Mouse (Mus musculus) midbrain, embryonic 13.5 days (tissue): ENCODE data around the gene Ncoa1. TPM values are rescaled to one million over a fixed set of nuclear protein-coding genes. Genes with fewer than 3 reads are reported as not detected.
"Not testable (repeated sequence)": the region's sequence is repeated elsewhere in the genome, so short reads cannot be mapped to it uniquely, and the experiment has no call there.

Source experiments
- ATAC-seq: fragments of 200-750 bp; cut with Nextera tagmentation; 2 replicates; pipeline ENCODE4 v1.8.0; 2017; ENCODE audit warnings: mild to moderate bottlenecking, moderate TSS enrichment, moderate library complexity
- H3K27ac ChIP-seq: fragments of 300-500 bp; sonication (generic); 2 replicates; pipeline ENCODE4 v1.5.1; 2015; ENCODE audit warnings: inconsistent platforms, mild to moderate bottlenecking, moderate library complexity
- H3K27me3 ChIP-seq: fragments of 300-500 bp; sonication (generic); 2 replicates; pipeline ENCODE4 v1.6.1; 2015; ENCODE audit warnings: mild to moderate bottlenecking, inconsistent platforms
- H3K36me3 ChIP-seq: fragments of 300-500 bp; sonication (generic); 2 replicates; pipeline ENCODE4 v1.6.1; 2015; ENCODE audit warnings: mild to moderate bottlenecking, inconsistent platforms
- H3K4me1 ChIP-seq: fragments of 300-500 bp; sonication (generic); replicated peaks from 2 replicates; pipeline ENCODE4 v1.6.1; 2015; ENCODE audit warnings: inconsistent platforms
- H3K4me2 ChIP-seq: fragments of 300-500 bp; sonication (generic); replicated peaks from 2 replicates; pipeline ENCODE4 v1.6.1; 2015; ENCODE audit warnings: moderate library complexity, mild to moderate bottlenecking, inconsistent platforms
- H3K4me3 ChIP-seq: fragments of 300-500 bp; sonication (generic); replicated peaks from 2 replicates; pipeline ENCODE4 v1.5.1; 2015; ENCODE audit warnings: mild to moderate bottlenecking, inconsistent platforms
- H3K9ac ChIP-seq: fragments of 300-500 bp; sonication (generic); replicated peaks from 2 replicates; pipeline ENCODE4 v1.6.1; 2015; ENCODE audit warnings: mild to moderate bottlenecking, inconsistent platforms
- H3K9me3 ChIP-seq: fragments of 300-500 bp; sonication (generic); 2 replicates; pipeline ENCODE4 v1.6.1; 2016; ENCODE audit warnings: mild to moderate bottlenecking, inconsistent platforms
- WGBS: fragments of 180-500 bp; shearing (Covaris S2); methylation state at CpG from one replicate; pipeline ENCODE4 v1.1.7; 2015; 5-methylcytosine and 5-hydroxymethylcytosine counted together
- polyA plus RNA-seq: library from polyadenylated mRNA; unstranded; fragments of >200 nt; fragmentation: Nextera tagmentation; extraction: Ambion mirVana; gene quantifications from 2 replicates; pipeline ENCODE4 v1.2.1, GENCODE M21; 2015

Gene Ncoa1
- polyA plus RNA-seq, 1 experiment from 2014 or later, result 9.2 TPM

DNA sequence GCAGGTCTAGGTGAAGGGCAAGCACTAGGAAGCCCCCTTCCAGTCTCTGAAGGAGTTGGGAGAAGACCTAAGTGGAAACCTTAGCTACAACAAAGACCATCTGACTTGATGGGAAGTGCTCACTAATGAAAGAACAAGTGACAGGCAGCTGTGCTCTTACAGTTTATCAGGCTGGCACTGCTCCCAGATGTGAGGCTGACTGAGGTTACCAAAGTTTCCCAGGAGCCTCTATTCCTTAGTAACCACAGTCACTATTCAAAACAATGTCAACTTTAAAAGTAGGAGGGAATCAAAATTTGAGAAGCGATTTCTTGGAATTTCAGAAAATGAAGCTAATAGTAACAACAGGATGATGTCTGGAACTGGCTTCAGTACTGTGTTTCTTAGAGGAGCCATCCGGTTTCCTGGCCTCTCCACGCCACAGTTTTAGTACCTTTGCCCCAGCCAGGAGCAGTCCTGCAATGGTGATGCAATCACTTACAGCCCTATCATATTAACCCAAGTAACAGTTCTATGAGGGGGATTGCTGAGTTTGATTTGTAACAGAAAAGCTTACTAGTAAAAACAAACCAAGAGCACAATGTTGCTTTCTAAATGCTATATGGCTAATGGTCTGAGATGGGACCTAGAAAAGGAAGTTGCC, 90.8 kb downstream of the Ncoa1 start:
- WGBS, result 94% methylated on average over 3 of the region's 3 CpGs
- Histone ChIP-seq H3K4me1 (peaks cover 4% of the 10 kb centered on the region; the same call in 1 of the 2 replicates), H3K4me2 (no peak overlapping the region), H3K9me3 (no peaks in the 10 kb centered on the region), H3K27me3 (no peaks in the 10 kb centered on the region), H3K4me3 (no peak overlapping the region), H3K9ac (no peak overlapping the region), H3K27ac (no peak overlapping the region), H3K36me3 (no peaks in the 10 kb centered on the region)
- ATAC-seq, result no peak

- H3K9ac ChIP-seq, result no peak overlapping the region
- no peak for ATAC-seq
- WGBS, result 90% methylated on average over 3 of the region's 3 CpGs
- no peak overlapping the region for H3K4me2 ChIP-seq
- H3K4me1 ChIP-seq, result no peaks in the 10 kb centered on the region
- H3K36me3 ChIP-seq, result no peaks in the 10 kb centered on the region
- no peaks in the 10 kb centered on the region for H3K27me3 ChIP-seq
- no peak overlapping the region for H3K4me3 ChIP-seq
- H3K27ac ChIP-seq, result no peak overlapping the region
- H3K9me3 ChIP-seq, result no peaks in the 10 kb centered on the region
These were observed 93.9 kb downstream of the Ncoa1 start for GRCm38 (mm10) chr12:4383061-4383460.

- no peak overlapping the region for H3K27ac ChIP-seq
- no peak for ATAC-seq
- no peaks in the 10 kb centered on the region for H3K27me3 ChIP-seq
- H3K9me3 ChIP-seq, result no peaks in the 10 kb centered on the region
- no peak overlapping the region for H3K4me2 ChIP-seq
- H3K9ac ChIP-seq, result no peak overlapping the region
- peaks cover 13% of the 10 kb centered on the region for H3K4me1 ChIP-seq
- H3K4me3 ChIP-seq, result no peak overlapping the region
- H3K36me3 ChIP-seq, result no peaks in the 10 kb centered on the region
- 62% methylated on average over 7 of the region's 7 CpGs for WGBS
These were observed 97.6 kb downstream of the Ncoa1 start for GRCm38 (mm10) chr12:4379298-4379957.

DNA sequence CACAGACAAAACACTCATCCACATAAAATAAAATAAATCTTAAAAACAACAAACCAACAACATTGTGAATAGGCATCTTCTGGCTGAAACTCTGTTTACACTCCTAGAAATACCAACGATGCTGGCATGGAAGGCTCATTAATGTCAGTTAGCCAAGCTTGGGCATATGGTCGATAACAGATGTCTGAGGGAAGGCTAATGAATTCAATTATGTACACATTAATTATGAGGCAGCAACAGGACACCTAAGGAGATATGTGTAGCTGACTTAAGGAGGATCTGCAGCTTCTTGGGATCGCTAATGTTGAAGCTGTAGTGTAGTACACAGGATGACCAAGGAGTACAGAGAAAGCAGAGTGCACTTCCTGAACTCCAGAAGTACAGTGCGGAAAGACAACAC, 100.5 kb downstream of the Ncoa1 start:
- no peaks in the 10 kb centered on the region for H3K36me3 ChIP-seq
- ATAC-seq, result no peak
- no peaks in the 10 kb centered on the region for H3K27me3 ChIP-seq
- WGBS, result 80% methylated on average over 4 of the region's 4 CpGs
- no peak overlapping the region for H3K27ac ChIP-seq
- H3K9ac ChIP-seq, result no peak overlapping the region
- no peak overlapping the region for H3K4me2 ChIP-seq
- no peak overlapping the region for H3K4me3 ChIP-seq
- H3K9me3 ChIP-seq, result no peaks in the 10 kb centered on the region
- H3K4me1 ChIP-seq, result peaks cover 18% of the 10 kb centered on the region

GRCm38 (mm10) chr12:4374816-4375493, 102.0 kb downstream of the Ncoa1 start:
- Histone ChIP-seq H3K27ac (no peak overlapping the region), H3K4me3 (no peak overlapping the region), H3K9ac (no peak overlapping the region), H3K4me2 (no peak overlapping the region), H3K27me3 (no peaks in the 10 kb centered on the region), H3K36me3 (no peaks in the 10 kb centered on the region), H3K9me3 (no peaks in the 10 kb centered on the region), H3K4me1 (peaks cover 18% of the 10 kb centered on the region)
- 46% methylated on average over 6 of the region's 6 CpGs for WGBS
- no peak for ATAC-seq

GRCm38 (mm10) chr12:4371406-4371805, 105.6 kb downstream of the Ncoa1 start:
- no peaks in the 10 kb centered on the region for H3K36me3 ChIP-seq
- H3K27ac ChIP-seq, result no peak overlapping the region
- WGBS, result 63% methylated on average over 1 of the region's 1 CpGs
- H3K9ac ChIP-seq, result no peak overlapping the region
- no peaks in the 10 kb centered on the region for H3K9me3 ChIP-seq
- H3K27me3 ChIP-seq, result no peaks in the 10 kb centered on the region
- H3K4me3 ChIP-seq, result no peak overlapping the region
- ATAC-seq, result no peak
- peaks cover 12% of the 10 kb centered on the region for H3K4me1 ChIP-seq
- H3K4me2 ChIP-seq, result no peak overlapping the region

DNA sequence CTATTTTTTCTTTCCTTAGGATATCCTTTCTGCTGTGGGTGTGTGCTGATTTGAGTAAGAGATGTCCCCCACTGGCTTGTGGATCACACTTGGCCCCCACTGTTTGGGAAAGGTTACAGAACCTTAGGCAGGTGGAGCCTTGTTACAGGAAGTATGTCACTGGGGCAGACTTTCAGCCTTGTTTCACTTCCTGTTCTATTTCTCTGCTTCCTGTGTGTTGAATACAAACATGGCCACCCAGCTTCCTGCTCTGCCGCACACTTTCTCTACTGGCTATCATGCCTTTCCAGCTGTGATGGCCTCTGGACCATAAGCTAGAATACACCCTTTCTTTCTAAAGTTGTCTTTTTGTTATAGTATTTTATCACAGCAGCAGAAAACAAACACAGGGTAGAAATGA, 111.0 kb downstream of the Ncoa1 start:
- H3K36me3 ChIP-seq, result no peaks in the 10 kb centered on the region
- ATAC-seq, result no peak
- H3K27ac ChIP-seq, result no peak overlapping the region
- H3K4me1 ChIP-seq, result no peaks in the 10 kb centered on the region
- H3K9me3 ChIP-seq, result no peaks in the 10 kb centered on the region
- no peak overlapping the region for H3K9ac ChIP-seq
- WGBS, result 97% methylated on average over 1 of the region's 1 CpGs
- no peak overlapping the region for H3K4me2 ChIP-seq
- no peaks in the 10 kb centered on the region for H3K27me3 ChIP-seq
- no peak overlapping the region for H3K4me3 ChIP-seq

GRCm38 (mm10) chr12:4359475-4359874, 117.5 kb downstream of the Ncoa1 start:
- Histone ChIP-seq H3K4me1 (peaks cover 9% of the 10 kb centered on the region), H3K9ac (no peak overlapping the region), H3K4me2 (no peak overlapping the region), H3K27ac (no peak overlapping the region), H3K36me3 (no peaks in the 10 kb centered on the region), H3K9me3 (no peaks in the 10 kb centered on the region), H3K4me3 (no peak overlapping the region), H3K27me3 (no peaks in the 10 kb centered on the region)
- no peak for ATAC-seq
- 43% methylated on average over 1 of the region's 1 CpGs for WGBS

DNA sequence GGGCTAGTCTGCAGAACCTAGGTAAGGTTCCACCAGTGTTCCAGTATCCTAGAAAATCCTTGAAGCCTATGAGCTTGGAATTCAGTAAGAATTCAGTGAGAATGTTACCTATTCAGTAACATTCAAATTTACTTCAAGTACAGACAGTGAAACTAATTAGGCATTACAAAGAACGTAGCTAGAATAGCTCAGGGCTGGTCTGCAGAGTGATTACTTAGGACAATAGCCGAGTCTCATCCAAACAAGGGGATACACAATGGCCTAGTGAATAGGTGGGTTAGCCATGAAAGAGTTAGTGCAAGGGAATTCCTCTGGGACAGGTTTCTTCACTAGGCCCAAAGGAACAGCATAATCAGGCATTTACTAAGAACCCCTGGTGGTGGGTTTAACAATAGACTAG, 118.3 kb downstream of the Ncoa1 start:
- H3K36me3 ChIP-seq, H3K27me3 ChIP-seq, H3K9ac ChIP-seq, H3K9me3 ChIP-seq, H3K4me1 ChIP-seq, ATAC-seq, H3K4me2 ChIP-seq, H3K4me3 ChIP-seq, H3K27ac ChIP-seq: not testable (repeated sequence)
- WGBS, result 18% methylated on average over 2 of the region's 2 CpGs

GRCm38 (mm10) chr12:4358100-4358499, 118.9 kb downstream of the Ncoa1 start:
- no peak overlapping the region for H3K27ac ChIP-seq
- 97% methylated on average over 4 of the region's 4 CpGs for WGBS
- no peaks in the 10 kb centered on the region for H3K27me3 ChIP-seq
- ATAC-seq, result no peak
- no peaks in the 10 kb centered on the region for H3K36me3 ChIP-seq
- H3K4me1 ChIP-seq, result peaks cover 9% of the 10 kb centered on the region
- H3K9me3 ChIP-seq, result no peaks in the 10 kb centered on the region
- H3K4me3 ChIP-seq, result no peak overlapping the region
- no peak overlapping the region for H3K4me2 ChIP-seq
- H3K9ac ChIP-seq, result no peak overlapping the region

- Histone ChIP-seq H3K36me3 (no peaks in the 10 kb centered on the region), H3K9ac (no peak overlapping the region), H3K4me3 (no peak overlapping the region), H3K9me3 (no peaks in the 10 kb centered on the region), H3K4me2 (no peak overlapping the region), H3K4me1 (peaks cover 9% of the 10 kb centered on the region), H3K27ac (no peak overlapping the region), H3K27me3 (no peaks in the 10 kb centered on the region)
- WGBS, result 91% methylated on average over 5 of the region's 5 CpGs
- no peak for ATAC-seq
These were observed 120.0 kb downstream of the Ncoa1 start for GRCm38 (mm10) chr12:4356834-4357445.

- Histone ChIP-seq H3K4me2 (no peak overlapping the region), H3K9me3 (no peaks in the 10 kb centered on the region), H3K4me1 (peaks cover 9% of the 10 kb centered on the region), H3K27ac (no peak overlapping the region), H3K36me3 (no peaks in the 10 kb centered on the region), H3K9ac (no peak overlapping the region), H3K4me3 (no peak overlapping the region), H3K27me3 (no peaks in the 10 kb centered on the region)
- ATAC-seq, result no peak
- 74% methylated on average over 2 of the region's 2 CpGs for WGBS
These were observed 121.8 kb downstream of the Ncoa1 start for GRCm38 (mm10) chr12:4355019-4355730.
